Mouse (Mus musculus) MEL (cell line): ENCODE data around the gene Asns.

Experiments used
- CHD1 ChIP-seq: IDR thresholded peaks from 2 replicates; pipeline ENCODE4 v1.6.1; 2012; ENCODE audit warnings: low read depth, mild to moderate bottlenecking, inconsistent platforms, low read length, improper control_type of control experiment
- CTCF ChIP-seq, 3 experiments: IDR thresholded peaks in 2 of 3; conservative IDR thresholded peaks in 1 of 3; 2 replicates each; pipeline ENCODE4 v1.5.1; 2011 to 2012; ENCODE audit warnings: low read length in 3 of 3, low read depth in 2 of 3, mild to moderate bottlenecking in 2 of 3, improper control_type of control experiment in 1 of 3, inconsistent platforms in 1 of 3, mixed read lengths in 1 of 3, moderate library complexity in 1 of 3; ENCODE audit not compliant: control insufficient read depth in 1 of 3, insufficient read depth in 1 of 3, poor library complexity in 1 of 3, severe bottlenecking in 1 of 3
- JUND ChIP-seq: IDR thresholded peaks from 2 replicates; pipeline ENCODE4 v1.6.1; 2011; ENCODE audit warnings: low read depth, mild to moderate bottlenecking, improper control_type of control experiment, low read length
- POLR2A ChIP-seq, 2 experiments: IDR thresholded peaks; 2 replicates each; pipeline ENCODE4 v1.6.1; 2011 to 2012; ENCODE audit warnings: low read length in 2 of 2, mild to moderate bottlenecking in 2 of 2, control low read depth in 1 of 2, improper control_type of control experiment in 1 of 2, low read depth in 1 of 2, moderate library complexity in 1 of 2; ENCODE audit not compliant: control insufficient read depth in 1 of 2, insufficient read depth in 1 of 2, poor library complexity in 1 of 2
- TBP ChIP-seq: IDR thresholded peaks from 2 replicates; pipeline ENCODE4 v1.8.0; 2011; ENCODE audit warnings: low read depth, low read length, improper control_type of control experiment
- ZNF384 ChIP-seq: IDR thresholded peaks from 2 replicates; pipeline ENCODE4 v1.6.1; 2012; ENCODE audit warnings: low read depth, mild to moderate bottlenecking, inconsistent platforms, low read length, improper control_type of control experiment

- TF ChIP-seq TBP: no peak
- TF ChIP-seq CTCF (IDR thresholded peaks at IDR 0.05 in 2 of 3, conservative IDR thresholded peaks at IDR 0.05 in 1 of 3; ENCODE audit: control insufficient read depth in 1 of 3, insufficient read depth in 1 of 3, low read depth in 2 of 3, low read length in 3 of 3, poor library complexity in 1 of 3, severe bottlenecking in 1 of 3): no peak
- no peak for TF ChIP-seq CHD1
- no peak for TF ChIP-seq ZNF384
- TF ChIP-seq POLR2A (IDR thresholded peaks at IDR 0.05; ENCODE audit: control insufficient read depth in 1 of 2, insufficient read depth in 1 of 2, low read depth in 1 of 2, low read length in 2 of 2, poor library complexity in 1 of 2): no peak; a peak in 1 of 4 replicates
- no peak for TF ChIP-seq JUND
Measured at GRCm38 (mm10) chr6:7672438-7673253, 20.4 kb downstream of the Asns start.
